Mouse (Mus musculus): ENCODE measurements at regions not wholly inside any gene's neighbourhood (a gene's known extent, or its start where the extent isn't known, plus 50 kb on each side); places are given as distances from the start of the nearest gene placed in this dataset.
"Not testable (repeated sequence)": the region's sequence is repeated elsewhere in the genome, so short reads cannot be mapped to it uniquely, and the experiment has no call there.

DNA sequence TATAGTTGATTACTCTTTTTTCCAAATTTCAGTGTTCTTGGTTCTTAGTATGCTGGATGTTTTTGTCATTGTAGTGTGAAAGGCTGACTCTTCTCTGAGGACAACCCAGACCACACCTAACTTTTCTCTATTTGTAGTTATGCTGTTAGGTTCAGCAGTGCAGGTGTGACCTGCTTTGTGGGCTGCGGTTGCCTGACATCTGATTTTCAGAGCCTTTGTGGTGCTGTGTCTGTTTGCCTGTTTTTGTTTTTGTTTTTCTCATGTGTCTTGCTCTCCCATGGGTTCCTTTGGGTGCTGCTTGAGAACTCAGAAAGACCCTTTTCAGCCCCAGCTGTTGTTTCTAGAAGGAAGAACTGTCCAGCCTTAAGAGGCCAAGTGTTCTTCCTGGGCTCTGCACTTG is 52.0 kb upstream of the Trpm1 start:
- no peak for DNase-seq (ENCODE audit: extremely low spot score in 1 of 2, low spot score in 1 of 2)

DNA sequence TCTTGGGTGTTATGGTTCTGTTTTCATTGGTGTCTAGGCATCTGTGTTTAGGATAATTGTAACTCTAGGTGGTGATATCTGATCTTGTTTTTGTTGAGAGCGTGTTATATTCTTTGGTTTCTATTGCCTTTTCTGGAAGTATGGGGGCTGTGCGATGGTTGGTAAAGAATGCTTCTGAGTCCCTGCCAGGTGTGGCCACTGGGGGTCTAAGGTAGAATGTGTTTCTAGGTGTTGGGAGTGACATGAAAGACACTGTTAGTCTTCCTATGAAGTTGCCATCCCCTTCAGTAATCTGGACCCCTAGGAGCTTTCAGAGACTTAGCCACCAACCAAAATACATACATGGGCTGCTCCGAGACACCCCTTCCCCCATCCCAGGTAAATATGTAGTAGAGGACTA is 54.0 kb upstream of the Trpm1 start:
- DNase-seq (ENCODE audit: extremely low spot score in 1 of 2, low spot score in 1 of 2) = no peak

DNA sequence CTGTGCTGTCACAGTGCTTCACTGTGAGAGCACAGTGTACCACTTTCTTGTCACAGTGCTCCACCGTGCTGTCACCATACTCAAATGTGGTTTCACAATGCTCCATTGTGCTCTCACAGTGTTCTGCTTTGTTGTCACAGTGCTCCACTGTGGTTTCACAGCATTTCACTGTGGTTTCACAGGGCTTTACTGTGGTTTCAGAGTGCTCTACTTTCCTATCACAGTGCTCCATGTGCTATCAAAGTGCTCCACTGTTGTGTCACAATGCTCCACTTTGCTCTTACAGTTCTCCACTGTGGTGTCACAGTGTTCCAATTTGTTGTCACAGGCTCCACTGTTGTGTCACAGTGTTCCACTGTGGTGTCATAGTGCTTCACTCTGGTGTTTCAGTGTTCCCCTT is 63.6 kb upstream of the Trpm1 start:
- DNase-seq (ENCODE audit: extremely low spot score in 1 of 2, low spot score in 1 of 2) = no peak

DNA sequence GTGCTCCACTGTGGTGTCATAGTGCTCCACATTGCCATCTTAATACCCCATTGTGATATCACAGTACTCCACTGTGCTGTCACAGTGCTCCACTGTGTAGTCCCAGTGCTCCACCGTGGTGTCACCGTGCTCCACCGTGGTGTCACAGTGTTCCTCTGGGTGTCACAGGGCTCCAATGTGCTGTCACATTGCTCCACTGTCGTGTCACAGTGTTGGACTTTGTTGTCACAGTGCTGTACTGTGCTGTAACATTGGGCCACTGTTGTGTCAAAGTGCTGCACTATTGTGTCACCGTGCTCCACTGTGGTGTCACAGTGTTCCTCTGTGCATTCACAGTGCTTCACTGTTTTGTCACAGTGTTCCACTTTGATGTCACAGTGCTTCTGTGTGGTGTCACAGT is 64.6 kb upstream of the Trpm1 start:
- DNase-seq (ENCODE audit: extremely low spot score in 1 of 2, low spot score in 1 of 2) = no peak

DNA sequence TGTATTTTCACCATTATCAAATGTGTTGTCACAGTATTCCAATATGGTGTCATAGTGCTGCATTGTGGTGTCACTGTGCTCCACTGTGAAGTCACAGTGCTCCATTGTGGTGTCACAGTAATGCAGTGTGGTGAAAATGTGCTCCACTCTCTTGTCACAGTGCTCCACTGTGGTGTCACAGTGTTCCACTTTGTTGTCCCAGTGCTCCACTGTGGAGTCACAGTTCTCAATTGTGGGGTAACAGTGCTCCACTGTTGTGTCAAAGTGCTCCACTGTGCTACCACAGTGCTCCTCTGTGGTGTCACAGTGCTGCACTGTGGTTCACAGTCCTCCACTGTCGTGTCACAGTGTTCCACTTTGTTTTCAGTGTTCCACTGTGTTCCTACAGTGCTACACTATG is 69.7 kb upstream of the Trpm1 start:
- not testable (repeated sequence) for DNase-seq (ENCODE audit: extremely low spot score in 1 of 2, low spot score in 1 of 2)

DNA sequence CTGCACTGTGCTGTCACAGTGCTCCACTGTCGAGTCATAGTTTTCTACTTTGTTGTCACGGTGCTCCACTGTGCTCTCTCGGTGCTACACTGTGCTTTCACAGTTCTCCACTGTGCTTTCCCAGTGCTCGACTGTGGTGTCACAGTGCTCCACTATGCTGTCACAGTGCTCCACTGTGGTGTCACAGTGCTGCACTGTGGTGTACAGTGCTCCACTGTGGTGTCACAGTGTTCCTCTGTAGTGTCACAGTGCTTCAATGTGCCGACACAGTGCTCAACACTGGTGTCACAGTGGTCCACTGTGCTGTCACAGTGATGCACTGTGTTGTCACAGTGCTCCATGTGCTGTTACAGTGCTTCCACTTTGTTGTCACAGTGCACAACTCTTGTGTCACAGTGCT is 71.0 kb upstream of the Trpm1 start:
- no peak for DNase-seq (ENCODE audit: extremely low spot score in 1 of 2, low spot score in 1 of 2)

DNA sequence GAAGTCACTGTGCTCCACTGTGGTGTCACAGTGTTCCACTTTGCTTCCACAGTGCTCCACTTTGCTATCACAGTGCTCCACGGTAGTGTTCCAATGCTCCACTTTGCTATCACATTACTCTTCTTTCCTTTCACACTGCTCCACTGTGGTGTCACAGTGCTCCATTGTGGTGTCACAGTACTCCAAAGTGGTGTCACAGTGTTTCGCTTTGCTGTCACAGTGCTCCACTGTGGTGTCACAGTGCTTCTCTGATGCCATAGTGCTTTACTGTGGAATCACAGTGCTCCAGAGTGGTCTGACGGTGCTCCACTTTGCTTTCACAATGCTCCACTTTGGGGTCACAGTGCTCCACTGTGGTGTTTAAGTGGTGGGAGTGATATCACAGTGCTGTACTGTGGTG is 71.4 kb upstream of the Trpm1 start:
- DNase-seq (ENCODE audit: extremely low spot score in 1 of 2, low spot score in 1 of 2) = no peak

DNA sequence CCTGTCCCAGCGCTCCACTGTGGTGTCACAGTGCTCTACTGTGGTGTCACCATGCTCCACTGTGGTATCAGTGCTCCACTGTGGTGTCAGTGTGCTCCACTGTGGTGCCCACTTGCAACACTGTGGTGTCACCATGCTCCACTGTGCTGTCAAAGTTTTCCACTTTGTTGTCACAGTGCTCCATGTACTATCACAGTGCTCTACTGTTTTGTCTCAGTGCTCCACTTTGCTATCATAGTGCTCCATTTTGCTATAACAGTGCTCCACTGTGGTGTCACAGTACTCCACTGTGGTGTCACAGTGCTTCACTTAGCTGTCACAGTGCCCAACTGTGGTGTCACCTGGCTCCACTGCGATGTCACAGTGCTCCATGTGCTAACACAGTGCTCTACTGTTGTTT is 72.0 kb upstream of the Trpm1 start:
- DNase-seq (ENCODE audit: extremely low spot score in 1 of 2, low spot score in 1 of 2) = no peak

DNA sequence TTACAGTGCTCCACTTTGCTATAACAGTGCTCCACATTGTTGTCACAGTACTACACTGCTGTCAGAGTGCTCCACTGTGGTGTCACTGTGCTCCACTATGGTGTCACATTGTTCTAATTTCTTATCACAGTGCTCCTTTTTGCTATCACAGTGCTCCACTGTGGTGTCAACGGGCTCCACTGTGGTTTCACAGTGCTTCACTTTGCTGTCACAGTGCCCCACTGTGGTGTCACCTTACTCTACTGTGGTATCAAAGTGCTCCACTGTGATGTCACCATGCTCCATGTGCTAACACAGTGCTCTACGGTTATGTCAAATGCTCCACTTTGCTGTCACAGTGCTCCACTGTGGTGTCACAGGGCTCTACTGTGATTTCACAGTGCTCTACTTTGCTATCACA is 72.6 kb upstream of the Trpm1 start:
- no peak for DNase-seq (ENCODE audit: extremely low spot score in 1 of 2, low spot score in 1 of 2)

DNA sequence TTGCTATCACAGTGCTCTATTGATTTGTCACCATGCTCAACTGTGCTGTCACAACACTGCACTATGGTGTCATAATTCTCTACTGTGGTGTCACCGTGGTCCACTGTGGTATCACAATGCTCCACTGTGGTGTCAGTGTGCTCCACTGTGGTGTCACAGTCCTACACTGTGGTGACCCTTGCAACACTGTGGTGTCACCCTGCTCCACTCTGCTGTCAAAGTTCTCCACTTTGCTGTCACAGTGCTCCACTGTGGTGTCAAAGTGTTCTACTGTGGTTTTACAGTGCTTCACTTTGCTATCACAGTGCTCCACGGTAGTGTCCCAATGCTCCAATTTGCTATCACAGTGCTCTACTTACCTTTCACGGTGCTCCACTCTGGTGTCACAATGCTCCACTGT is 74.3 kb upstream of the Trpm1 start:
- DNase-seq (ENCODE audit: extremely low spot score in 1 of 2, low spot score in 1 of 2) = no peak

DNA sequence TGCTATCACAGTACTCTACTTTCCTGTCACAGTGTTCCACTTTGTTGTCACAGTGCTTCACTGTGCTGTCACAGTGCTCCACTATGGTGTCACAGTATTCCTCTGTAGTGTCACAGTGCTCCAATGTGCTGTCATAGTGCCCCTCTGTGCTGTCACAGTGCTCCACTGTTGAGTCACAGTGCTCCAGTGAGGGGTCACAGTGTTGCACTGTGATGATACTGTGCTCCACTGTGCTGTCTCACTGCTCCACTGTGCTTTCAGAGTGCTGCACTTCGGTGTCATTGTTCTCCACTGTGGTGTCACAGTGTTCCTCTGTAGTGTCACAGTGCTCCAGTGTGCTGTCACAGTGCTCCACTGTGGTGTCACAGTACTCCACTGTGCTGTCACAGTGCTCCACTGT is 75.0 kb upstream of the Trpm1 start:
- peak in 1 of 2 experiments; percentile 1 for DNase-seq (ENCODE audit: extremely low spot score in 1 of 2, low spot score in 1 of 2)

DNA sequence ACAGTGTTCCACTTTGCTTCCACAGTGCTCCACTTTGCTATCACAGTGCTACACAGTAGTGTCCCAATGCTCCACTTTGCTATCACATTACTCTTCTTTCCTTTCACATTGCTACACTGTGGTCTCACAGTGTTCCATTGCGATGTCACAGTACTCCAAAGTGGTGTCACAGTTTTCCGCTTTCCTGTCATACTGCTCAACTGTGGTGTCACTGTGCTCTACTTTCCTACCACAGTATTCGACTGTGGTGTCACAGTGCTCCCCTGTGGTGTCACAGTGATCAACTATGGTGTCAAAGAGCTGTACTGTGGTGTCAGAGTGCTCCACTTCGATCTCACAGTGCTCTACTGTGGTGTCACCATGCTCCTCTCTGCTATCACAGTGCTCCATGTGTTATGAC is 76.1 kb upstream of the Trpm1 start:
- peak in 1 of 2 experiments; percentile 5 for DNase-seq (ENCODE audit: extremely low spot score in 1 of 2, low spot score in 1 of 2)

DNA sequence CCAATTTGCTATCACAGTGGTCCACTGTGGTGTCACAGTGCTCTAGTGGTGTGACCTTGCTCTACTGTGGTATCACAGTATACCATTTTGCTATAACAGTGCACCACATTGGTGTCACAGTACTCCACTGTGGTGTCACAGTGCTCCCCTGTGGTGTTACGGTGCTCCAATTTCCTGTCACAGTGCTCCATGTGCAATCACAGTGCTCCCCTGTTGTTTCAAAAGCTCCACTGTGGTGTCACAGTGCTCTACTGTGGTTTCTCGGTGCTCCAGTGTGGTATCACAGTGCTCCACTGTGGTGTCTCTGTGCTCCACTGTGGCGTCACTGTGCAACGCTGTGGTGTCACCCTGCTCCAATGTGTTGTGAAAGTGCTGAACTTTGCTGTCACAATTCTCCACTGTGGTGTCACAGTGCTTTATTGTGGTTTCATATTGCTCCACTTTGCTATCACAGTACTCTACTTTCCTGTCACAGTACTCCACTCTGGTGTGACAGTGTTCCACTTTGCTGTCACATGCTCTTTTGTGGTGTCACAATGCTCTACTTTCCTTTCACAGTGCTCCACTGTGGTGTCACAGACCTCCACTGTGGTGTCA is 76.8 kb upstream of the Trpm1 start:
- DNase-seq (ENCODE audit: extremely low spot score in 1 of 2, low spot score in 1 of 2) = peak in 1 of 2 experiments; percentile 3

DNA sequence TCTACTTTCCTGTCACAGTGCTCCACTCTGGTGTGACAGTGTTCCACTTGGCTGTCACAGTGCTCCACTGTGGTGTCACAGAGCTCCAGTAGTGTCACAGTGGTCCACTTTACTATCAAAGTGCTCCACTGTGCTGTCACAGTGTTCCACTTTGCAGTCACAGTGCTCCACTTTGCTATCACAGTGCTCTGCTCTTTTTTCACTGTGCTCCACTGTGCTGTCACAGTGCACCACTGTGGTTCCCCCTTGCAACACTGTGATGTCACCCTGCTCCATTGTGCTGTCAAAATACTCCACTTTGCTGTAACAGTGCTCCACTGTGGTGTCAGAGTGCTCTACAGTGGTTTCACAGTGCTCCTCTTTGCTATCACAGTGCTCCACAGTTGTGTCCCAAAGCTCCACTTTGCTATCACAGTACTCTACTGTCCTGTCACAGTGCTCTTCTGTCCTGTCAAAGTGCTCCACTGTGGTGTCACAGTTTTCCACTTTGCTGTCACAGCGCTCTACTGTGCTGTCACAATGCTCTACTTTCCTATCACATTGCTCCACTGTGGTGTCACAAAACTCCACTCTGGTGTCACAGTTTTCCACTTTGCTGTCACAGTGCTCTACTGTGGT is 77.8 kb upstream of the Trpm1 start:
- peak in 1 of 2 experiments; percentile 4 for DNase-seq (ENCODE audit: extremely low spot score in 1 of 2, low spot score in 1 of 2)

DNA sequence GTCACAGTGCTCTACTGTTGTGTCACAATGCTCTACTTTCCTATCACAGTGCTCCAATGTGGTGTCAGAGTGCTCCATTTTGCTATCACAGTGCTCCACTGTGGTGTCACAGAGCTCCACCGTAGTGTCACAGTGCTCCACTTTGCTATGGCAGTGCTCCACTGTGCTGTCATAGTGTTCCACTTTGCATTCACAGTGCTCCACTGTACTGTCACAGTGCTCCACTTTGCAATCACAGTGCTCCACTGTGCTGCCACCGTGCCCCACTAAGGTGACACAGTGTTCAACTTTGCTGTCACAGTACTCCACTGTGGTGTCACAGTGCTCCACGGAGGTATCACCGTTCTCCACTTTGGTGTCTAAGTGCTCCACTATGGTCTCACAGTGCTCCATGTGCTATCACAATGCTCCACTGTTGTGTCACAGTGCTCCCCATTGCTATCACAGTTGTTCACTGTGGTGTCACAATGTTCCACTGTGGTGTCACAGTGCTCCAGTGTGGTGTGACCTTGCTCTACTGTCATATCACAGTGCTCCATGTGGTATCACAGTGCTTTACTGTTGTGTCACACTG is 78.9 kb upstream of the Trpm1 start:
- DNase-seq (ENCODE audit: extremely low spot score in 1 of 2, low spot score in 1 of 2) = no peak

DNA sequence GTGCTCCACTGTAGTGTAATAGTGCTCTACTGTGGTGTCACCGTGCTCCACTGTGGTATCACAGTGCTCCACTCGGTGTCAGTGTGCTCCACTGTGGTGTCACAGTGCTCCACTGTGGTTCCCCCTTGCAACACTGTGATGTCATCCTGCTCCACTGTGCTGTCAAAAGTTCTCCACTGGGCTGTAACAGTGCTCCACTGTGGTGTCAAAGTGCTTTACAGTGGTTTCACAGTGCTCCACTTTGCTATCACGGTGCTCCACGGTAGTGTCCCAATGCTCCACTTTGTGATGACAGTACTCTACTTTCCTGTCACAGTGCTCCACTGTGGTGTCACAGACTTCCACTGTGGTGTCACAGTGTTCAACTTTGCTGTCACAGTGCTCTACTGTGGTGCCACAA is 79.4 kb upstream of the Trpm1 start:
- DNase-seq (ENCODE audit: extremely low spot score in 1 of 2, low spot score in 1 of 2) = no peak

DNA sequence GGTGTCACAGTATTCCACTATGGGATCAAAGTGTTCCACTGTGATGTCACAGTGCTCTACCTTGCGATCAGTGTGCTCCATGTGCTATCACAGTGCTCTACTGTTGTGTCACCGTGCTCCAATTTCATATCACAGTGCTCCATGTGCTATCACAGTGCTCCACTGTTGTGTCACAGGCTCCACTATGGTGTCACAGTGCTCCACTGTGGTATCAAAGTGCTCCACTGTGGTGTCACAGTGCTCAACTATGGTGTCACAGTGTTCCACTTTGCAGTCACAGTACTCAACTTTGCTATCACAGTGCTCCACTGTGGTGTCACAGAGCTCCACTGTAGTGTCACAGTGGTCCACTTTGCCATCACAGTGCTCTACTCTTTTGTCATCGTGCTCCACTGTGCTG is 79.9 kb upstream of the Trpm1 start:
- DNase-seq (ENCODE audit: extremely low spot score in 1 of 2, low spot score in 1 of 2) = peak in 1 of 2 experiments; percentile 2

DNA sequence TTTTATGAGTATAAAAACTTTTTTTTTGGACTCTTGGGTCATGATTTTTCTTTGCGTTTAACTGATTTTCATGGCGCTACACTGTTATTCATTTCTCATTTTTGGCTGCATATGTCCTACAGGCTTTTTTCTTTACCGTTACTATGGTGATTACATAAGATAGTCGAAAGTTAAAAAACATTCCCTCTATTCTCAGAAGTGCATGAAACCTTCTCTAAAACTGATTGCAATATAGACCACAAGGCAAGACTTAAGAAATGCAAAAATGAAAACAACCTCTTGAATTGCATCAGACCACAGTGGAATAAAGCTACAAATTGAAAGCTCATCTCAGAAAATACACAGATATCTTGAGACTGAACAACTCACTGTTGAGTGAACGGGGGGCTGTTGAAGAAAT is 82.7 kb upstream of the Trpm1 start:
- DNase-seq (ENCODE audit: extremely low spot score in 1 of 2, low spot score in 1 of 2) = no peak

DNA sequence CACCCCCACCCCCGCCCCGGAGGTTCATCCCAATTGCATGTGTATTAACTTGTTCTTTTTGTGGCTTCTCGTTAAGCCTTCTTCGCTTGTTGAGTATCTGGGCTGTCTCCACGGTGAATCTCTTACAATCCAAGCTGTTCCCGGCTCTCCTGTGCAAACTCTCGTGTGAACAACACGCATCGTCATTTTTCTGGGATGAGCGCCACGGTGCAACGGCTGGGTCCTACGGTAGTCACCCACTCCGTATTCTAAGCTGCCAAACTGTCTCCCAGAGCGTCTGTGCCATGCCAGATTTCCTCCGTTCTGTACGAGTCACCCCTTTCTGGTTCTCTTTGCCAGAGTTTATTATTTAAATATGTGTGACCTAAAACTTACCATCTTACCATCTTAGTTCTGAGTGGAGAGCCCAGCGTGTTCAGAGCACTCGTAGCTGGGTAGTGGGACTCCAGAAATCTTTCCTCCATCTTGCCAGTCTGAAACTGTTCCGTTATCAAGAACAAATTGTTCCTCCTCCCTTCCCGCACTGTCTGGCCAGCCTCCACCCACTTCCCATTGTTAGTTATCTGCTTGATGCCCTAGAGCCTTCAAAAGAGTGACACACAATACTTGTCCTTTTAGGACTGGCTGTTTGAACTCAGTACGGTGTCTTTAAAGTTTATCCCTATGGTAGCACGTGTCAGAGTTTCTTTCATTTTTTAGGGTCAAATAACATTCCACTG is 87.9 kb upstream of the Trpm1 start:
- DNase-seq (ENCODE audit: extremely low spot score in 1 of 2, low spot score in 1 of 2) = peak; percentile 71 to 72

DNA sequence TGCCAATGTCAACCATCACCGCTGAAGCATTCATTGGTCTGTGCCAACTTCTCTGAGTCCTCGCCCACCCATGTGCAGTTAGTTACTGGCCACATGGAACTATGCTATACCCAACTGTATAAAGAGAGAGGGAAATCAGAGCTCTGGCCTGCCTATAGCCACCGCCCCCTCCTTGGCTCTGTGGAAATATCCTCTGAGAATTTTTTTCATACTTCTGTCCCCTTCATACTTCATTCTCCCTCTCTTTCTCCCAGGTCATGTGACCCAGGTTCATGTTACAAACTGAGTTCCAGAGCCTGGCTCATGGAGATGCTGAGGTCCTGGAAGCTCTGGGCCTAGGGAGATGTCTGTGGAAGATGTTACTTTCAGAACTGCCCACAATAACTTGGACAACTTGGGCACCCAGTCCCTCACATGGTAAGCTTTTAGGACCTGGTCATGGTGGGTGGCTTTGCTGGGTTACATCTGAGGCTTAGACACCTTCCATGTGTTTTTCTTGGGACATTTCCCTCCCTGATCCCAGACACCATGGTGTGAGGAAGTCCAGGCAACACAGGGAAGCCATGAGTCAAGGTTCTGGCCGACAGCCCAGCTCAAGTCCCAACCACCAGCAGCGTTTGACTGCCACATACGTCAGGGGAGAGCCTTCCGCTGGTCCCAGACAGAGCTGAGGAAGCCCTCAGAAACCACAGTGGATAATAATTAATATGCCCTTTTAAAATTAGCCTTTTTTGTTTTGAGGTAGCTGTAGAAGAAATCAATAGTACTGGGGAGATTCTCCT is 89.0 kb upstream of the Trpm1 start:
- DNase-seq (ENCODE audit: extremely low spot score in 1 of 2, low spot score in 1 of 2) = no peak

DNA sequence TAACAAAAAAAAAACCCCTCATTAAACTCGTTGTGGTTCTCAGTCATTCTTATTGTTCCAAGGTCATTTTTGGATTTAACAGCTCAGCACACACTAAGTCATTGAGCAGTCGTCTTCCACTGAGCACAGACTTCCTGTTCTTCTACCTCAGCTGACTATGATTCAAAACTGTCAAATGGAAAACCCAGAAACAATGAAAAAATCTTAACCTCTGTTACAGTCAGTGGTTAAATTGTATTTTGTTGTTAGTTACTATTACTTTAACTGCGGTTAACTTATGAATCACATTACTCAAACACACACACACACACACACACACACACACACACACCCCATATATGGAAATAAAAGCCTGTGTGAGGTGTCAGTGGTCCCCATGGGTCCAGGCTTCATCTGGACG is 92.5 kb upstream of the Trpm1 start:
- no peak for DNase-seq (ENCODE audit: extremely low spot score in 1 of 2, low spot score in 1 of 2)
